Mouse (Mus musculus) cerebellum, adult (tissue): ENCODE data around the gene Gm20388.

Experiments
- ATAC-seq: cut with Nextera tagmentation; 2 replicates; pipeline ENCODE4 v1.9.2; 2017; ENCODE audit warnings: mild to moderate bottlenecking, moderate library complexity, mixed read lengths; ENCODE audit not compliant: insufficient number of reproducible peaks, low FRiP score, low TSS enrichment

Gm20388 gene

GRCm38 (mm10) chr8:123851590-123851989 is 3940.9 kb downstream of the Gm20388 start:
- no peak for ATAC-seq

- no peak for ATAC-seq
Observed at GRCm38 (mm10) chr8:123854252-123854651, 3943.6 kb downstream of the Gm20388 start.

- no peak for ATAC-seq
Observed at GRCm38 (mm10) chr8:123854733-123855475, 3944.3 kb downstream of the Gm20388 start.

- no peak for ATAC-seq
Observed at GRCm38 (mm10) chr8:123857361-123857760, 3946.7 kb downstream of the Gm20388 start.

- ATAC-seq: 0 out of 2 replicates have a peak, but pooled peaks have one; percentile 1
Observed at GRCm38 (mm10) chr8:123858574-123858940, 3947.9 kb downstream of the Gm20388 start.

- ATAC-seq: peak; percentile 83
Observed at GRCm38 (mm10) chr8:123858941-123859647, 3948.5 kb downstream of the Gm20388 start.

GRCm38 (mm10) chr8:123859648-123860259 is 3949.1 kb downstream of the Gm20388 start, which contains the start of gene Ccsap:
Gene Ccsap, minus strand, starts transcription at chr8:123860209.
- ATAC-seq: peak; percentile 67

- no peak for ATAC-seq
Observed at GRCm38 (mm10) chr8:123860386-123860785, 3949.7 kb downstream of the Gm20388 start.

GRCm38 (mm10) chr8:123865786-123866185 is 3955.1 kb downstream of the Gm20388 start:
- ATAC-seq: no peak

- no peak; the same call in 1 of the 2 replicates for ATAC-seq
Observed at GRCm38 (mm10) chr8:123866971-123867370, 3956.3 kb downstream of the Gm20388 start.

GRCm38 (mm10) chr8:123872048-123872447 is 3961.4 kb downstream of the Gm20388 start:
- ATAC-seq: no peak

- no peak for ATAC-seq
Observed at GRCm38 (mm10) chr8:123873364-123873763, 3962.7 kb downstream of the Gm20388 start.

- no peak for ATAC-seq
Observed at GRCm38 (mm10) chr8:123874324-123874723, 3963.7 kb downstream of the Gm20388 start.

- no peak for ATAC-seq
Observed at GRCm38 (mm10) chr8:123877865-123878264, 3967.2 kb downstream of the Gm20388 start.

- ATAC-seq: no peak
Observed at GRCm38 (mm10) chr8:123880271-123880670, 3969.6 kb downstream of the Gm20388 start.

- no peak for ATAC-seq
Observed at GRCm38 (mm10) chr8:123880821-123881350, 3970.2 kb downstream of the Gm20388 start.

GRCm38 (mm10) chr8:123882412-123882811 is 3971.8 kb downstream of the Gm20388 start:
- no peak for ATAC-seq

- no peak for ATAC-seq
Observed at GRCm38 (mm10) chr8:123883094-123883493, 3972.5 kb downstream of the Gm20388 start.

- no peak for ATAC-seq
Observed at GRCm38 (mm10) chr8:123884721-123885565, 3974.3 kb downstream of the Gm20388 start.

GRCm38 (mm10) chr8:123887163-123887562 is 3976.5 kb downstream of the Gm20388 start:
- ATAC-seq: no peak
